Mouse (Mus musculus) ES-E14 (cell line): ENCODE results near the gene Hoxa1.

Source experiments
- HCFC1 ChIP-seq: IDR thresholded peaks from 2 replicates; pipeline ENCODE4 v1.6.1; 2012; ENCODE audit warnings: low read length, inconsistent platforms, borderline replicate concordance; ENCODE audit not compliant: insufficient read depth
- ZC3H11A ChIP-seq: IDR thresholded peaks from 2 replicates; pipeline ENCODE4 v1.6.1; 2012; ENCODE audit warnings: low read depth, mild to moderate bottlenecking, inconsistent platforms, low read length, borderline replicate concordance

GRCm38 (mm10) chr6:52206882-52207683, 49.0 kb upstream of the Hoxa1 start:
- no peak for TF ChIP-seq HCFC1
- no peak for TF ChIP-seq ZC3H11A
